Mouse (Mus musculus): ENCODE measurements around the gene Cdh6.

Cdh6 gene

GRCm38 (mm10) chr15:13155418-13155817 lies 18.1 kb downstream of the Cdh6 start:
- no peak for DNase-seq

DNA sequence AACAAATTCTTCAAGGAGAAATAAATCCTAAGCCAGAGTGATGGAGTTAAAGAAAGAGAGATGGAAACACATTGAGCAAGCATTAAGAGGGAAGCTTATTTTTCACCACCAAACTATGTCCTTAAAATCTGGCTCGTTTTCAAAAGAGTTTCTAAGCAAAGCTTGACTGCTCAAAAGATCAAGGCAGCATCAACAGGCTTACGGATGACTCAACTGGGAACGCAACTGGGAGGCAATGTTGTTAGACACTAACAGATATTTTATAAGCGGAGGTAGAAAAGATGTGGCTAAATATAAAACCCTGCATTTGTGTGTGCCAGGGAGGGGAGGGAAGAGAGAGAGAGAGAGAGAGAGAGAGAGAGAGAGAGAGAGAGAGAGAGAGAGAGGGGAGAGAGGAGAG lies 31.5 kb downstream of the Cdh6 start:
- no peak for DNase-seq

DNA sequence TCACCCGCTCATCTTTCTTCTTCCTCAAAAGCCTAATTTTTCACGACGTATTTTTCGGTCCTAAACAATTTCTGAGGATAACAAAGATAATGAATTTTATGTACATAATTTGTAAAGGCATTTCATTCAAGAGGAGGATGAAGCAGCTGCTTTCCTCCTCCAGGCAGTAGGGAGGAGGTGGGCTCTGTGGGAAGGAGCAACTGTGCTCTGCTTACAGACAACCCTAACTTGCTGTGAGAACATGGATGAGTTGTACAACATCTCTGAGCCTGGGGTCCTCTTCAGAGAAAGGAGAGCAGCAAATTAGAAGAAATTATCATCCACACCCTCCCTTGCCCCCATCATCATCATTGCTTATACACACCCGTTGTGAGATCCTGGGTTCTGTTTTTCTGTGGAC lies 33.8 kb downstream of the Cdh6 start:
- DNase-seq: no peak

DNA sequence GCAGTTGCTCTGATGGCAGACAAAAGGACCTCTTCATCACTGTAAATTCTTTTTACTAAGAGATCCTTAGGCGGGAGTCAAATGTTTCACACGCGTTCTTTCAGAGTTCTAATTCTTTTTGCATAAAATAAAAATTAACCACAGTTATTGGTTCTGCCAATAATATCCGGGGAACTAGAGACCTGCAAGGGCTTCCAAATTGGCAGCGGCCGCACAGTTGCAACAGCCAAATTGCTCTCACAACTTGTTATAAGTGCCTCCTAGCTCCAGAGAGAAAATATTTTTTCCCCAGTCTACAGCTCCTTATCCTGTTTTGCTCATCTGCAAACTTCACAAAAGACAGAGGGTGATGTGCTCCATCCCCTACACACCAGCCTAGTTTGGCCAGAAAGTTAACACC lies 36.3 kb downstream of the Cdh6 start:
- DNase-seq: peak; percentile 11

GRCm38 (mm10) chr15:13134086-13134485 lies 39.4 kb downstream of the Cdh6 start:
- peak; percentile 22 for DNase-seq

DNA sequence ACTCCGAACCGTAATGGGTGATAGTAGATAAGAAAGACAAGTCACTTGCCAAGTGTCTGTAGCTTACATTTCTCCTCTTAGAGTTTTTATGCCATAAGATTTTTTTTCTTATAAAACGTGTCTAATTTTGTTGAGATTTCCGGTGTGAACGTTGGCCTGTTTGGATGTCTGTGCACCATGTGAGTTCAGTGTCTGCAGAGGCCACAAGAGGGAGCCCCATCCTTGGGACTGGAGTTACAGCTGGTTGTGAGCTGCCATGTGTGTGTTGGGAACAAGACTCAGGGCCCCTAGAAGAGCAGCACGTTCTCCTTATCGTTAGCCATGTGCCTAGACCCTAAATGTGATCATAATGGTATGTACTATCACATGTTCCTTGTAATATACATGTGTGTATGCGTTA lies 40.1 kb downstream of the Cdh6 start:
- no peak for DNase-seq

DNA sequence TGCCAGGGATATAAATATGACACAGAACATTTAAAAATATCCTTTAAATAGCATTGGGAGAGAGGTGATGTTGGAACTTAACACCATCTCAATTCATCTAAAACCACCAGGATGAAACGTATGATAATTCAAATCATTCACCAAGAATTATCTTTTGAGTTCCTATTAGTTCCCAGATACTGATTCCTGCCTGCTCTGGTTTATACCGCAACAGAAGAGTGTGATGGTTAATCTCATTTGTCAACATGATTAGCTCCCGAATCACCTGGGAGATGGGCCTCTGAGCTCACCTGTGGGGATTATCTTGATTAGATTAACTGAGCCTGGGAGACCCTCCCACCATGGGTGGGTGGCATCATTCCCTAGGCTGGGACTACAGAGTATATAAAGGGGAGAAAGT lies 41.0 kb downstream of the Cdh6 start:
- DNase-seq: no peak

- no peak for DNase-seq
Measured at GRCm38 (mm10) chr15:13130246-13130645, 43.2 kb downstream of the Cdh6 start.

DNA sequence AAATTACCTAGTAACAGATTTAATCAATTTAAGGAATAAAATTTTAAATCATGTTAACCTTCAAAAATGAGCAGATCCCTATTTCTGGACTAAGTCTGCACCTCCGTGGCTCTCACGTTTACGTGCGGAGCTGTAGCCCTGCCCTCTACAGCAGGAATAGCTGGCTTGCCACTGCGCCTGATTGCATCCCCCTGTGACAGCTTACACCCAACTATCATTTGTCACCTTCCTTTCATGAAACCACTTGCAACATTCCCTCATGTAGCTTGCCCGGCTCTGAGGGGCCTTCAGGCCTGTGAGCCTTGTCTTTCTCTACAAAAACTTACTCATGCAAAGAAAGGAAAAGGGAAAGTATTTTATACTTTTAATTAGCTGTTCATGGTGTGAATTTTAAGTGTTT lies 73.1 kb downstream of the Cdh6 start:
- no peak for DNase-seq

- no peak for DNase-seq
Measured at GRCm38 (mm10) chr15:13097861-13098260, 75.6 kb downstream of the Cdh6 start.

DNA sequence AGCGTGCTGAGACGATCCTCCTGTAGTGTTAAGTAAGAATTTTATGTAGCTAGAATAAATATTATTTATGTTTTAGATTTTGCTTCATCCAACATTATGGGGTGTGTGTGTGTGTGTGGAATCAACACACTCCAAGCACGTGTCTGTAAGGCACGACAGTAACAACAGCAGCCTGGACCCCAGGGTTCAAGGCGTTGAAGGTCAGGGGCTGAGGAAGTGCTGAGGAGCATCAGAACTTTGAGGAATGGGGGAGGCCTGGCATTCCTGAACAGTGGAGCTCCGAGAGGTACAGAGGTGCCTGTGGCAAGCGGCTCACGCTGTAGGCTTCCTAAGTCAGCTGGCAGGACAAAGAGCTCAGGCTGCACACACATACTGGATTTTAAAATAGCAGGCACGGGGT lies 78.1 kb downstream of the Cdh6 start:
- DNase-seq: no peak

GRCm38 (mm10) chr15:13094881-13095256 lies 78.6 kb downstream of the Cdh6 start:
- no peak for DNase-seq

- DNase-seq: no peak
Measured at GRCm38 (mm10) chr15:13093954-13094880, 79.3 kb downstream of the Cdh6 start.

DNA sequence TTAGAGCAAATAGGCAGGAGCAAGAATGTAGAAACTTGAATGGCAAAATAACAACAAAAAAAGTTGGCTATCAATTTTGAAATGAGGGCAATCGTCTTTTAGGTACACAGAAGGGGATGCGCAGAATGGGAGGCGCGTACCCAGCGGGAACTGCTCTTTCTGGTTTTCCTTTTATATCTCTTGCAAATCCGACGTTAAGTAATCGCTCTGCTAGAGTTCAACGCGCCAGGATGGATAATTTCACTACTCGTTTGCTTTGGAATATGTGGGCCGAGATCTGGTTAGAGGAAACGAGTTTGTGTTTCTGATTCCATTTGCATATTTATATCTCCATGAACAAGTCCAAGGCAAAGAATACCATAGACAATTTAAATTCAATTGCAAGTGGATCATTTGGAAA lies 81.4 kb downstream of the Cdh6 start:
- DNase-seq: no peak

- DNase-seq: peak; percentile 50
Measured at GRCm38 (mm10) chr15:13088504-13089058, 84.9 kb downstream of the Cdh6 start.

GRCm38 (mm10) chr15:13084746-13085145 lies 88.7 kb downstream of the Cdh6 start:
- DNase-seq: no peak

DNA sequence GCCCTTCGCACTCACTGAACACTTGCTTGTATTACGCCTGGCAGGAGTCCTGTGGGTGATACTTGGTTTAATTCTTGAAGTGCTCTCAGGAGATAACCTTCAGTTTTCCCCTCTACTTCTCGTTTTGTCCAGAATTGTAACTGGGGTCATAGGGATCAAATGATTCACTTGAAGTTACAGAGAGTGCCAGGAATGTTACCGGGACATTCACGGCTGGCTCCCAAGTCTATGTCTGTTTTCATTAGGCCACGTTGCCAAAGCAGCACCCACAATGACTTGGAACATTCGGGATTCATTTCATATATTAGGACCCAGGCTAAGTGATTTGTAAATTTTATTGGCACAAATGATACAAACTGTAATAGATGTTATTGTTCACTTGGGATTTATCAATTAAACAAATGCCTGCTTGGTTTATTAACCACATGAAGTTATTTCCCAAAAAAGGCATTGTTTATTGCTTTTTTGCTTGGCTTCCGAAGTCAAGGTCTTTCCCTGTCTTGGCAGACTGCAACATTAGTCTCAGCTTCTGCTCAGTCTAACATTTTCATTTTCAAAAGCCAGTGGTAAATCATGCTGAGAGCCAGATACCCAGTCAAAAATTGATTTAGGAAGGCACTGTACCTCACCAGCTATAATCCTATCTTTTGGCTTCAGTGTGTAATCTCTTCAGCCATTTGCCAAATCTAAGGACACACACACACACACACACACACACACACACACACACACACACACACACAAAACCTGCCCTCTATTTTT lies 96.4 kb downstream of the Cdh6 start:
- no peak for DNase-seq

DNA sequence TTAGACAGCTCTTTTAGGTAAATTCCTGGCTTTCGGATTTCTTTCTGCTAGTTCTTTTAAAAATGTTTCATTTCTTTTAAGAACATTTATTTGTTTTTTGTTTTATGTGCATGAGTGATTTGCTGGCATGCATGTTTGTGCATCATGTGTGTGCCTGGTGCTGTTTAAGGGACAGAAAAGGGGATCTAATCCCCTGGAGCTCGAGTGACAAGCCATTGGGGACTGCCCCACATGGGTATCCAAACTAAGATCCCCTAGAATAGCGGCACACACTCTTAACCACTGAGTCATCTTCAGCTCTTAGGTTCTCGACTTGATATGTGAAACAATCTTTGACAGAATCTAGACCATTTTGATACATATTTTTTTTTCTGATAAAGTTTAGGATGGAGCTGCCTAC lies 99.4 kb downstream of the Cdh6 start:
- no peak for DNase-seq

DNA sequence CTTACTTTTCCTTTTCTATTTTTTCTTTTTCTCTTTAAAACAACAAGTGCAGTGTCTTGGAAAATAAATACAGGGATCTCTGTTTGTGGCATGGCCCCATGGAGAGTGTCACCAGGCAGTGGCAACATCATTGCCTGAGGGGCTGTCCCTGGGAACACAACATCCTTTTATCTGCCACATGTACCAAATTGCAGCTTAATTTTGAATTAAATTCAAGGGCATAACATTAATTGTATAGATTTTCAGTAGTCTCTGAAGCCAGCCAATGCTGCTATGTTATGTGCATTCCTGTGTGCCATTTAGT lies 105.3 kb downstream of the Cdh6 start:
- DNase-seq: no peak

GRCm38 (mm10) chr15:13067429-13068212 lies 105.9 kb downstream of the Cdh6 start:
- DNase-seq: no peak

DNA sequence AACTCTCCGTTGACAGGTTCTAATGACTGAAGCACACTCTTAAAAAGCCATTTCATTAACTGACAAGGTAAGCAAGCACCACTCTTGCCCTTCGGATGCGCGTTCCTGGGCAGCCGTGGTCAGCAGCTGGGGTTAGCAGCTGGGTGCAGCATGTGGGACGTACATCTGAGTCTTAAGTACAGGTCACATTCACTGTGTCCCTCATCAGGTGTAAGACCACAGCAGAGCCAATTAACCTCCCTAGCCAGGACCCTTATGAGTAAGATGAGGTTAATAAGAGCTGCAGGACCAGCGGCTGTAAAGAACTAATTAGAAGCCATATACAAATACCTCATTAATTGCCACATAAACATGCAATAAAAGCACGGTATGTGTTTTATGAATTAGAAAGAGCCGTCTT lies 106.7 kb downstream of the Cdh6 start:
- DNase-seq: no peak

DNA sequence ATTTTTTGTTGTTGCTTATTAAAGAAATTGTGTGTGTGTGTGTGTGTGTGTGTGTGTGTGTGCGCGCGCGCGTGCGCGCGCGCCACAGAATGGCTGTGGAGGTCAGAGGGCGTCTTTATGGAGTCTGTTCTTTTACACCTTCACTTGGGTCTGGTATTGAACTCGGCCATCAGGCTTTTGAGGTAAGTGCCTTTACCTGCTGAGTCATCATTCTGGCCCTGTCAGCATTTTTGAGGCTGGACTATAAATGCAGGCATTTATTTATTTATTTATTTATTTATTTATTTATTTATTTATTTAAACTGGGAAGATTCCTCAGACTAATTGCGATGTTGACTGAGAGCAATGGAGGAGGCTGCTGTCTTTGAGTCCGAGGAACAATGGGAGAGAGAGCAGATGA lies 109.8 kb downstream of the Cdh6 start:
- DNase-seq: no peak

DNA sequence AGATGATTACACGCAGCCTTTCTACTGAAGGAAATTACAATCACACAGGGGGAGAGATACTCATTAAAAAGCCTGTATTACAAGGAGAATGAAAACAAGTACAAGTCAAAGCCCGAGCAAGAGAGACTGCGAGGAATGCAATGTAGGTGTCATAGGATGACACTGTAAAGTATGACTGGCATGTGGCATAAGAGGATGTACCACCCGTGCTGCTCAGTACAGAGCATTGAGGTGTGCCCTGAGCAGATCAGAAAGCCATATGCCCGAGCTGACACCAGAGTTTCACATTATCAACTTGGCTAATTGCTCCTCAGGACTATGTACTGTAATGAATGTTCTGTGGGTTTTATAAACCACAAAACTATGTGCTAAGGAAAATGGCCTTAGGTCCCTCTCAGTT lies 115.7 kb downstream of the Cdh6 start:
- no peak for DNase-seq

Measured in lung, postnatal 10 days (tissue).